Mouse (Mus musculus) spleen, adult 10 weeks (tissue): ENCODE results near the gene Rassf1. TPM values are rescaled to one million over a fixed set of nuclear protein-coding genes. Genes with fewer than 3 reads are reported as not detected.

Experiments used
- polyA plus RNA-seq: library from polyadenylated mRNA; stranded (reverse); fragments of 350-450 nt; fragmentation: Illumina TruSeq; extraction: RNeasy Lipid Tissue Mini Kit (QIAGEN cat#74804); gene quantifications from one replicate; pipeline ENCODE4 v1.2.3, GENCODE M21; 2015; ENCODE audit warnings: low replicate concordance; ENCODE audit not compliant: insufficient read depth

Gene Rassf1
- 39.0 TPM for polyA plus RNA-seq

DNA sequence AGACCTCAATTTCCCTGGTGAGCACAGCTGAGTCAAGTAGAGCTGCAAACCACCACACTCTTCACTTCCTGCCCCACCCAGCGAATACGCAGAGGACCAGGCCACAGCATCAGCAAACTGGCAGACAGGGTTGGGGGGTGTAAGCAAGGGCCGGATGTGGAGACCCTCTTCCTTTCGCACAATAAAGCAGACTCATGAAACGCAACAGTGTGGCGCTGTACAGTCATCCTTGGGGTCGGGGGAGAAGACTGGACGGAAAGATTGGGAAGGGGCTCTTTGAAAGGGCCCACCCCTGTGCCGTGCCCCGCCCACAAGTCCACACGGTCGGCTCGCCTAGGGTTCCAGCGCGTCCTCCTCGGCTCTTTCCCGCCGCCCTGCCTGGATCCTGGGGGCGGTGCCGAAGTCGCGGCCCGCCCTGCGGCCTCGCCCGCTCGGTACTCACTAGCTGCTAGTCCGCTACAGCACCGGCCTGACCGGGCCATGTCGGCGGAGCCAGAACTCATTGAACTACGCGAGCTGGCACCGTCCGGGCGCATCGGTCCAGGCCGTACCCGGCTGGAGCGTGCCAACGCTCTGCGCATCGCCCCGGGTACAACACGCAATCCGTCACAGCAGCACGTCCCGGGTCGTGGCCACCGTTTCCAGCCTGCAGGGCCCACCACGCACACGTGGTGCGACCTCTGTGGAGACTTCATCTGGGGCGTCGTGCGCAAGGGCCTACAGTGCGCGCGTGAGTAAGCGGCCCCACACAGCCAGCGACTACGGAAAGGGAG, at the start of gene Rassf1:
Gene Rassf1, plus strand, starts transcription at position 439 of the 773 bp plus-strand sequence.

DNA sequence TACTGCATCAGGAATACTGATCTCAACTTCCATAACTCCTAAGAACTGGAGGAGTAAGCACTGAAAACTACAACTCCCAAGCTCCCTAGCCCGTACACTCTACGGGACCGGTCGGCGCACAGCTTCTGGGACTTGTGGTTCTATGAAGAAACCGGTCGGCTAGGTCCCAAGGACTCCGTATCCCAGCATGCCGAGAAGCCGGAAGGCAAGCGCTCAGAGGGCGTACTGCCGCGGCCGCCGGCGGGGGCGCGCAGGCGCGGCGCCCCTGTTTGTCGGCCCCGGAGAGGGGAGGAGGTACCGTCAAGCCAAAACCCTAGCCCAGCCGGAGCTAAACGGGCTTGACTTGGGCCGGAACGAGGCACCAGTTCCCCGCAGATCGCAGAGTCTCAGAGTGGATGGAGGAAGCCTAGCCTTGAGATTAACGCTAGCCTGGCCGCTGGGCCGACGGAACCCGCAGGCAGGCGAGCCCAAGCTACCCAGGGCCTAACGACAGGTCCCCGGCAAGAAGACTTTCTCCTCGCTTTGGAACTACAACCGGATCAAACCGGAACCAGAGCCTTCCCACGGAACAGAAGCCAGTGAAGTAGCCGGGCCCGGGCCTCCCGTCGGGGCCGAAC, 17.5 kb upstream of the Rassf1 start, which contains the start of gene Tmem115:
Gene Tmem115, plus strand, starts transcription at position 155 of the 617 bp plus-strand sequence.

DNA sequence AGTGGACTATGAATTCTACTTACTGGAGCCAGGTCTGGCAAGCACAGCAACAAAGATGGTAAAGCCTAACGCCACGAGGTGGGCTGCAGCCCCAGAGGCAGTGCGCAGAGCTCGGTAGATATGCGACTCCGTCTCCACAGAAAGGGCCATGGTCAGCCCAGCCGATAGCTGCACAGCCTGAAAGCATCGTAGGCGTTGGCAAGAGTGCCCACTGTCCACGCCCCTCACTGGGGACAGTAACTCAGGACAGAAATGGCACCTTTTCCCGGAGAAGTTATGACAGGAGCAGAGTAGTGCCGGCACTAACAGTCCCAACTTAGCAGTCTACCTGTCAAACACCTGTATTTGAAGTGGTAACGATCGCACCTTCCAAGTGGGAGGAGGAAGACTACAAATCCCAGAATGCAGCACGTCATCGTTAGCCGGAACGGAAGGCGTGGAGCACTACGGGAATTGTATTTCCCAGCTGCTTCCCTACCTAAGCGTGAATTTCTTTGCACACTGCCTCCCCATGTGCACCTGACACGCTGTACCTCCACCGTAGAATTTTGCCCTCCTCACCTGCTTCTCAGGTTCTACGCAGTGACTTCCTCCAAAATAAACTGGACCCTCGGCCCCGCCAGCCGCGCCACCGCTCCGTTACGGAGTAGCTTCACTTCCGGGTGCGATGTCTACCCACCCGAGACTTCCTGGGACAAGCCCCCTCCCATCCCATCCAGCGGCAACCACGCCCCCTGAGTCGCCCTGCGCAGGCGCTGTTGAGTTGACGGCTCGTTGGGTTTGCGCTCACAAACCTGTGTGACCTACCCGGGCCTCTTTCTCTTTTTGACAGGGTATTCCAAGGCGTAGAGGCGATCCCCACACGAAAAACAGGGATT, 9.6 kb upstream of the Rassf1 start, which contains the start of the genes Cyb561d2 and Nprl2:
Gene Cyb561d2, minus strand, starts transcription at position 720 of the 878 bp plus-strand sequence.
Gene Nprl2, plus strand, starts transcription at position 753 of the 878 bp plus-strand sequence.

DNA sequence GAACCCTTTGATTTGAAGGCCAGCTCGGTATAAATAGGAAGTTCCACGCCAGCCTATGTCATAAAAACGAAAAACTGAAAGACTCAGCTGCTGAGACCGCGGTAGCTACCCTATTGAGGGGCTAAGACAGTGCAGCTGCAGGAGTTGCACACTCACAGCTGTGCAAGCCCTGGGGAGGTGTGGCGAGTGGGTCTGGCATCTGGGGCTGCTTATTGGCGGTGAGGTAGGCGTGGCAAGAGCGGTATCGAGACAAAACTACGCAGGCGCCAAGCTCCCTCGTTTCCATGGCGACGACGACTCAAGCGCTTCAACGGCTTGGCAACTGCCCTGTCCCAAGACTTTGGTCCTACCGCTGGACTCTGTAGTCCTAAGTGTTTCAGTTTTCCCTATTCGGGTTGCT, 4.3 kb upstream of the Rassf1 start, which contains the start of gene Zmynd10:
Gene Zmynd10, plus strand, starts transcription at position 273 of the 400 bp plus-strand sequence.

DNA sequence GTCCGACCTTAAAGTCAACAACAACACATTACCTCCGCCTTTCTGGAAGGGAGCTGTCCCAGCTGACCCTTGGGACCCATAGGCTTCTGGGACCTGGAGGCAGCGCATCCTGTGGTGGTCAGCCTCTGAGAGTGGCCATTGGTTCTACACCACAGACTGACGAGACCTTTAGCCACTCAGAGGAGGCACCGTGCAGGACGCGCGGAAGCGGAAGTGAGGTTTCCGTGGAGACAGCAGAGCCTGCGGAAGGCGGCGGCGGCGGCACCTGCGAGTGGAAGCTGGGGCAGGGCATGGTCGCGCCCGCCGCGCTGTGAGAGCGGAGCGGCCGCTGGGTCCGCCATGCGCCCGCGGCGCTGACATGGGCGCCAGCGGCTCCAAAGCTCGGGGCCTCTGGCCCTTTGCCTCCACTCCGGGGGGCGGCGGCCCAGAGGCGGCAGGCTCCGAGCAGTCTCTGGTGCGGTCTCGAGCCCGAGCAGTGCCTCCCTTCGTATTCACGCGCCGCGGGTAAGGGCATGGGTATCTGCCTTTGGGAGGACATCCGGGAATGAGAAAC, 11.8 kb downstream of the Rassf1 start, which contains the start of gene Tusc2:
Gene Tusc2, plus strand, starts transcription at position 227 of the 553 bp plus-strand sequence.

DNA sequence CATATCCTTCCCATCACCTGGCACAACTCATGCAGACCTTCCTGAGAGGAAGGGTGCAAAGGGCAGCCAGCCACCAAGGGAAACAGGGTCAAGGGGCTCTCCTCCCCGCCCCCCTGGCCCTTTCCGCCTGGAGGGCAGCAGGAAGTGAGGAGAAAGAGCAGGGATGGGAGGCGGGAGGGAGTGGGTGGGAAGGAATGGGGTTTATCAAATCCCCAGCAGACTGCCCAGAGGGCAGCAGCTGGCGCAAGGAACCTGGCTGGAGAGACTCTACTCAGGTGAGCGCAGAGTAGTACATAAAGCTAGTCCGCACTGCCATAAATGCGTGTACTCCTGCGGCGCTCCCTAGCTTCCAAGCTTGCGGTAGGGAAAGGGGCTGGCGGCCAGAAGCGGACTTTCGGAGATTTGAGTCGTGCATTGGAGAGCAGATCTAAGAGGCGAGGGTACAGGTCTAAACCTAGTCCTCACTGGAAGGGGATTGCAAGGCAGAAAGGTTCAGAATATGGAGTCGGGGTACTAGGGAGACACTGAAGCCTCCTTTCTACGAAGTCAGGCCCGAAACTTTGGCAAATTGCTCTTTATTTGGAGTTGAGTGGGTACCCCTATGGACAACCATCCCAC, 16.5 kb downstream of the Rassf1 start, which contains the start of gene Hyal2:
Gene Hyal2, plus strand, starts transcription at position 244 of the 618 bp plus-strand sequence.

DNA sequence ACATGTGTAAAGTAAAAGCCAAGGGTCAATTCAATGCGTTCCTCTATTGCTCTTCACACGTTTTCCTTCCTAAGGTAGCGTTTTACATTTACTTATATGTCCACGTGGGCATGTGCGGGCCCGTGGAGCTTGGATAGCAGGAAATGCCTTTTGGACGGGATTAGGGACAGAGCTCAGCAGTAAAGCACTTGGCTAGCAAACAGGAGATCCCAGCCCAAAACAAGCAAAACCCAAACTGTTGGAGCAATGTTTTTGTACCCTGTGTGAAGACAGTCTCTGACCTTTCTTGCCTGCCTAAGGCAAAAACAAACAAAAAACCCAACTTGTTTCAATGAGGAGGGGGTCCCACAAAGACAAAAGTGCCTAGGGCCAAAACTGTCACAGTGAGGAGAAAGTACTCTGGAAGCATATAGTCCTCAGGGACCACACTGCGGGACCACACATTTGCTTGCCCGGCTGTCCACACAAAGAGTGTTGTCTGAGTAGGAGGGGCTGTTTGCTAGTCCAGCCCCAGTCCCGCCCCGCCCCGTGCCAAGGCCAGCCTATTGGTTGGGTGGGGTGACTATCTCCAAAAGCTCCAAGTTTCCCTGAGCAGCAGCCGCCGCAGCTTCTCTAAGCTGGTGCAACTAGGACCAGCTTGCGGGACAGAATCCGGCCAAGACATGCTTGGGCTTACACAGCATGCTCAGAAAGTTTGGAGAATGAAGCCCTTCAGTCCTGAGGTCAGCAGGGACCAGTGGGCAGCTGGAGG, 25.2 kb downstream of the Rassf1 start, which contains the start of gene Hyal1:
Gene Hyal1, plus strand, starts transcription at position 571 of the 751 bp plus-strand sequence.

DNA sequence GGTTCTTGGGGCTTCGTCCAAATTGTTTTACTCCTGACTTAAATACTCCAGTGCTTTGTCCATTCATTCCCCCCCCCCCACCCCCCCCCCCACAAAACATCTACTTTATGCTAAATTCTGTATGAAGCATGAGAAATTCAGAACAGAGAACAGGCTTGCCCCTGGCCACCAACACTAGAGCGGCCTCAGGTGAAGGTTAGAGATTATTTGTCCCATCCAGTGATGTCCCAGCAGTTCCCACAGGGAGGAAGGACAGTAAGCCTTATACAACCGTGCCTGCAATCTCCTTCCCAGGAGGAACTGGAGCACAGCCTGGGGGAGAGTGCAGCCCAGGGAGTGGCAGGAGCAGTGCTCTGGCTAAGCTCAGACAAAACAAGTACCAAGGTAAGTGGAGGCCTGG, 27.2 kb downstream of the Rassf1 start, which contains the start of gene Naa80:
Gene Naa80, plus strand, starts transcription at position 301 of the 400 bp plus-strand sequence.

DNA sequence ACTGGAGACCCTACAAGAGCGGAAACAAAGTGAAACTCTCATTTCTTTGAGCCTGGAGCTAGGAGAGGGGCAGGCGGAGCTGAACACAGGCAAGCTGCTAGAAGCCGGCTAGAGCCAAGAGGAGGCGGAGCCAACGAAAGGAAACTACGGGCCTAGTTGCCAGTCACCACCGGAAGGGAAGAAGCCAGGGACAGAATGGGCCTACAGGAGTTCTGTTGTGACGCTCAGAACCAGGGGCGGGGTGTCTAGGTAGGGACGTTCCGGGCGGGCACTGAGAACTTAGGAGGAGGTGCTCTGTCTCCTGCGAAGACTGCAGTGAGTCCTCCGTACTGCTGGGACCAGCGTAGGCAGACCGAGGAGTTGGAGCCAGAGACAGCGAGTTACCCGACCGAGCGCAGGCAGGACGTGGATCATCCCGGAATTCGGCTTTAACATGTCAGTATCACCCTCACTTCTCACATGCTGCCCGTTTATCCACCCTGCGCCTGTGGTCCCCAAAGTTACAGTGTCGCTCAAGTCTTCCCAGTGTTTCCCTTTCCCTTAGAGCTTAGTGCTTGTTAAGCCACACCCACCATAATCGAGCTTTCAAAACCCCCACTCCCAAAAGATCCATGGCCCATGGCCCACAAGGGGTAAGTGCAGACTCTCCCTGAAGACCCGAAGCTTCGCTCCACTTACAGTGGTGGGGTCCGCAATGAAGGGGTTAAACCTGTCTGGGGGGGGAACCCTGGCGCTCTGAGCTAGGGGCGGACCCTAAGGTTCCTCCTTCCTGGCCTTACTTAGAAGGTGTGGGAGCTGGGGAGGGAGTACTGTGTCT, 29.4 kb downstream of the Rassf1 start, which contains the start of gene Hyal3:
Gene Hyal3, plus strand, starts transcription at position 318 of the 817 bp plus-strand sequence.

DNA sequence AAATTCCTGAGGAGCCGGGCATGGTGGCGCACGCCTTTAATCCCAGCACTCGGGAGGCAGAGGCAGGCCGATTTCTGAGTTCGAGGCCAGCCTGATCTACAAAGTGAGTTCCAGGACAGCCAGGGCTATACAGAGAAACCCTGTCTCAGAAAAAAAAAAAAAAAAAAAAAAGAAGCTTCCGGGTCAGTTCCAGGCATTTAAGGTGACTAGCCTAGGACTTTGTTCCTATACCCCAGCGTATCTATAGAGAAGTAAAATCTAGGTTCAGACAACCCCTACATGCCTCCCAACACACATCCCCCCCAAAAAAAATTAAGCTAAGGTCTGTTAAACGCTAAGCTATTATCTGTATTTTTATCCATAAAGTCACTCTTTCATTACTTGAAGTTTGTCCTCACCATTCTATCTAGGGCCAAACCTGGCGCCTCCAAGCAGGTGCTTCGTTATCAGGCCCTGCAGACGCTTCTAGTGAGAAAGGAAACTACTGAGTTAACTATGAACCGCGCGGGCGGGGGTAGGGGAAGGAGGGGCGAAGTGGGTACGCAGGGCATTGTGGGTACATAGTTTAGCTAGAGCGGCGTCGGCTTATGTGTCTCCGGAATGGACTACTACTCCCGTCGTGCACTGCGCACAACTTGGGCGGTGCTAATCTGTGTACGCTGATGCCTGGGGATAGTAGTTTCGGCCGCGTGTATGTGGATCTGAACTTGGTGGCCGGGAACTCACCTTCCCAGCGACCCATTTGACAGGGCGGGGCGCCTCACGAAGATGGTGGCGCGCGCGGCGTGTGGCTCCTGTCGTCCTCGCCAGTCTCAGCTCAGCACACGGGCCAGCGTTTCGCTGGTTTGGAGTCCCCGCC, 35.8 kb downstream of the Rassf1 start, which contains the start of gene Ifrd2:
Gene Ifrd2, plus strand, starts transcription at position 669 of the 859 bp plus-strand sequence.

DNA sequence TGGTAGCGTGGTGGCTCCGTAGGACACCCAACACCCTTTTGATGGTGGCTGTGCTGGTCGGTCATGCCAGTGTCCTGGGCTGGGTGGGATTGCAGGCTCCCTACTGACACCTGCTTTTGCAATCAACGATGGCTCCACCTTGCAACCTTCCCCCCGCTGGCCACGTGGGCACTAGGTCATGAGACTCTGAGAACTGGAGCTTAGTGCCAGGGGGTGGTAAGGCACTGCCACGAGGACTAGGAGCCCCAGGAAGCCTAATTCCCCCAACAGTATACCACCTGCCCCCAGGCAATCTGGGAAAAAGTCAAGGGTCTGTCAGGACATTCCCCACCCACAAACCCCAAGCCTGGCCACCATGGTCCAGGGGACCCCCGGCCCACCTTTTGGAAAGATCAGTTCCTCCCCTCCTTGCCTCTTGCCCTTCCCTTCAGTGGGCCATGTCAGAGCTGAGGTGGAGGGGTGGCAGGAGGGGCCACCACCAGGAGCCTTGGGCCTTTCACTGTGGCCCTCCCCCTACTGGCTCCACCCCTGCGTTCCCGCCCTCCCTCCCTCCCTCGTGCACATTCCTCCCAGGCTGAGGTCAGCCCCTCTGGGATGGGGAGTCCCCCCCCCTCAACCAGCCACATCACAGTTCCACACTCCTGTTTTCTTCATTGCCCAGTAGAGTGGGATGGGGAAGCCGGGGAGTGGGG, 57.5 kb downstream of the Rassf1 start, which contains the start of gene Sema3b:
Gene Sema3b, minus strand, starts transcription at position 489 of the 692 bp plus-strand sequence.

Other genes with a start within 250 kb of the Rassf1 start
- gene Hemk1, start 213.2 kb upstream of the Rassf1 start, polyA plus RNA-seq: 12.2 TPM
- gene 6430571L13Rik, start 211.0 kb upstream of the Rassf1 start, polyA plus RNA-seq: 0.30 TPM
- gene Cacna2d2, start 151.9 kb upstream of the Rassf1 start, polyA plus RNA-seq: 0.33 TPM
- gene Tmem115, start 17.6 kb upstream of the Rassf1 start, polyA plus RNA-seq: 5.3 TPM
- 11.6 TPM for gene Cyb561d2, start 9.4 kb upstream of the Rassf1 start, polyA plus RNA-seq
- 20.9 TPM for gene Nprl2, start 9.3 kb upstream of the Rassf1 start, polyA plus RNA-seq
- 0.14 TPM for gene Zmynd10, start 4.3 kb upstream of the Rassf1 start, polyA plus RNA-seq
- gene Tusc2, start 11.7 kb downstream of the Rassf1 start, polyA plus RNA-seq: 30.9 TPM
- gene Hyal2, start 16.4 kb downstream of the Rassf1 start, polyA plus RNA-seq: 3.6 TPM
- gene Hyal1, start 25.4 kb downstream of the Rassf1 start, polyA plus RNA-seq: 4.6 TPM
- 2.7 TPM for gene Naa80, start 27.3 kb downstream of the Rassf1 start, polyA plus RNA-seq
- gene Hyal3, start 29.3 kb downstream of the Rassf1 start, polyA plus RNA-seq: 0.12 TPM
- 38.0 TPM for gene Ifrd2, start 36.1 kb downstream of the Rassf1 start, polyA plus RNA-seq
- 1.8 TPM for gene Sema3b, start 57.7 kb downstream of the Rassf1 start, polyA plus RNA-seq
- 273 TPM for gene Gnai2, start 83.8 kb downstream of the Rassf1 start, polyA plus RNA-seq
- gene Slc38a3, start 118.0 kb downstream of the Rassf1 start, polyA plus RNA-seq: not detected
- gene Gnat1, start 128.2 kb downstream of the Rassf1 start, polyA plus RNA-seq: not detected
- 17.7 TPM for gene Sema3f, start 158.9 kb downstream of the Rassf1 start, polyA plus RNA-seq
- gene Rbm5, start 219.4 kb downstream of the Rassf1 start, polyA plus RNA-seq: 334 TPM